Mouse (Mus musculus) hindbrain, embryonic 14.5 days (tissue): ENCODE measurements around the gene Slc25a23. TPM values are rescaled to one million over a fixed set of nuclear protein-coding genes. Genes with fewer than 3 reads are reported as not detected.

Source experiments
- ATAC-seq: fragments of 200-750 bp; cut with Nextera tagmentation; 2 replicates; pipeline ENCODE4 v1.8.0; 2017; ENCODE audit warnings: moderate number of reproducible peaks, mild to moderate bottlenecking, moderate TSS enrichment, moderate library complexity; ENCODE audit not compliant: low FRiP score
- DNase-seq: peaks from one replicate; pipeline ENCODE4 v3.0.0-alpha.2; 2015; ENCODE audit warnings: low spot score
- H3K27ac ChIP-seq: fragments of 300-500 bp; sonication (generic); 2 replicates; pipeline ENCODE4 v1.5.1; 2014; ENCODE audit warnings: mild to moderate bottlenecking, moderate library complexity
- H3K27me3 ChIP-seq: fragments of 300-500 bp; sonication (generic); 2 replicates; pipeline ENCODE4 v1.6.1; 2014; ENCODE audit warnings: mild to moderate bottlenecking, low read length, mixed read lengths; ENCODE audit not compliant: control insufficient read depth, insufficient read depth
- H3K36me3 ChIP-seq: fragments of 300-500 bp; sonication (generic); replicated peaks from 2 replicates; pipeline ENCODE4 v1.6.1; 2014; ENCODE audit not compliant: control insufficient read depth, insufficient read depth
- H3K4me1 ChIP-seq: fragments of 300-500 bp; sonication (generic); replicated peaks from 2 replicates; pipeline ENCODE4 v1.6.1; 2014; ENCODE audit warnings: antibody characterized with exemption, low read length, mixed read lengths; ENCODE audit not compliant: control insufficient read depth, insufficient read depth
- H3K4me2 ChIP-seq: fragments of 300-500 bp; sonication (generic); replicated peaks from 2 replicates; pipeline ENCODE4 v1.6.1; 2014; ENCODE audit warnings: mild to moderate bottlenecking, moderate library complexity
- H3K4me3 ChIP-seq: fragments of 300-500 bp; sonication (generic); replicated peaks from 2 replicates; pipeline ENCODE4 v1.5.1; 2014; ENCODE audit warnings: mild to moderate bottlenecking, low read length
- H3K9ac ChIP-seq: fragments of 300-500 bp; sonication (generic); 2 replicates; pipeline ENCODE4 v1.6.1; 2014
- H3K9me3 ChIP-seq: fragments of 300-500 bp; sonication (generic); 2 replicates; pipeline ENCODE4 v1.6.1; 2016; ENCODE audit warnings: low read length; ENCODE audit not compliant: control insufficient read depth
- WGBS: fragments of 180-500 bp; shearing (Covaris S2); extraction: QIAGEN DNeasy Blood & Tissue Kit; methylation state at CpG from one replicate; pipeline ENCODE4 v1.1.7; 2014; 5-methylcytosine and 5-hydroxymethylcytosine counted together
- polyA plus RNA-seq: library from polyadenylated mRNA; unstranded; fragments of >200 nt; fragmentation: Nextera tagmentation; extraction: Ambion mirVana; gene quantifications from 2 replicates; pipeline ENCODE4 v1.2.1, GENCODE M21; 2014

Slc25a23 gene
- 40.6 and 46.8 TPM in 2 replicates for polyA plus RNA-seq

GRCm38 (mm10) chr17:57059486-57059977 is at the start of gene Slc25a23:
TSS of gene Slc25a23 (minus strand) at chr17:57059863.
- peak; percentile 78 for ATAC-seq
- WGBS = under 1% methylated on average over 36 of the region's 45 CpGs
- Histone ChIP-seq H3K27ac (peak within 1 kb of the TSS; percentile 83), H3K4me3 (peak within 1 kb of the TSS; percentile 87), H3K9me3 (no peaks in the 10 kb centered on the region), H3K4me2 (peak within 1 kb of the TSS; percentile 74), H3K9ac (peak within 1 kb of the TSS; percentile 80), H3K4me1 (peaks cover 18% of the 10 kb centered on the region), H3K27me3 (peaks cover 32% of the 10 kb centered on the region), H3K36me3 (peaks cover 21% of the 10 kb centered on the region)
- peak; percentile 81 for DNase-seq

- Histone ChIP-seq H3K4me2 (no peak overlapping the region), H3K27me3 (no peaks in the 10 kb centered on the region), H3K4me1 (peaks cover 17% of the 10 kb centered on the region), H3K36me3 (no peaks in the 10 kb centered on the region), H3K4me3 (no peak overlapping the region), H3K27ac (no peak overlapping the region), H3K9ac (no peak overlapping the region), H3K9me3 (no peaks in the 10 kb centered on the region)
- ATAC-seq (no peak), DNase-seq (no peak)
- WGBS = 54% methylated on average over 5 of the region's 5 CpGs
Measured at GRCm38 (mm10) chr17:57108666-57109171, 49.1 kb upstream of the Slc25a23 start.

- H3K4me3 ChIP-seq = no peak overlapping the region
- no peak for ATAC-seq
Measured at GRCm38 (mm10) chr17:57108040-57108665, 48.5 kb upstream of the Slc25a23 start.

GRCm38 (mm10) chr17:57107064-57107463 is 47.4 kb upstream of the Slc25a23 start:
- no peak for ATAC-seq
- 92% methylated on average over 5 of the region's 5 CpGs for WGBS
- H3K4me2 ChIP-seq = no peak overlapping the region

More at GRCm38 (mm10) chr17:57108040-57108665, 48.5 kb upstream of the Slc25a23 start:
- Histone ChIP-seq H3K9ac (no peak overlapping the region), H3K36me3 (no peaks in the 10 kb centered on the region), H3K27ac (no peak overlapping the region), H3K4me1 (peaks cover 17% of the 10 kb centered on the region), H3K27me3 (no peaks in the 10 kb centered on the region), H3K9me3 (no peaks in the 10 kb centered on the region), H3K4me2 (no peak overlapping the region)
- WGBS = 83% methylated on average over 7 of the region's 7 CpGs
- no peak for DNase-seq

GRCm38 (mm10) chr17:57106035-57106368 is 46.3 kb upstream of the Slc25a23 start:
- Histone ChIP-seq H3K9ac (peak overlapping the region; percentile 79), H3K27me3 (no peaks in the 10 kb centered on the region), H3K9me3 (no peaks in the 10 kb centered on the region), H3K4me3 (peak overlapping the region; percentile 52), H3K4me2 (peak overlapping the region; percentile 67), H3K36me3 (no peaks in the 10 kb centered on the region), H3K4me1 (peaks cover 17% of the 10 kb centered on the region), H3K27ac (no peak overlapping the region)
- WGBS = 7% methylated on average over 9 of the region's 9 CpGs
- ATAC-seq (no peak), DNase-seq (no peak)

More at GRCm38 (mm10) chr17:57107064-57107463, 47.4 kb upstream of the Slc25a23 start:
- Histone ChIP-seq H3K4me3 (no peak overlapping the region), H3K9ac (no peak overlapping the region), H3K27me3 (no peaks in the 10 kb centered on the region), H3K27ac (no peak overlapping the region), H3K4me1 (peaks cover 17% of the 10 kb centered on the region), H3K9me3 (no peaks in the 10 kb centered on the region), H3K36me3 (no peaks in the 10 kb centered on the region)
- no peak for DNase-seq

- ATAC-seq = peak; percentile 74
- no peak within 1 kb of the TSS for H3K27ac ChIP-seq
- under 1% methylated on average over 53 of the region's 61 CpGs for WGBS
Measured at GRCm38 (mm10) chr17:57105181-57106034, 45.7 kb upstream of the Slc25a23 start, which contains the start of gene Tnfsf9. TSS of gene Tnfsf9 (plus strand) at chr17:57105325.

GRCm38 (mm10) chr17:57104496-57104895 is 44.8 kb upstream of the Slc25a23 start:
- WGBS = 39% methylated on average over 4 of the region's 4 CpGs
- H3K27me3 ChIP-seq = no peaks in the 10 kb centered on the region
- no peaks in the 10 kb centered on the region for H3K9me3 ChIP-seq
- no peak overlapping the region for H3K27ac ChIP-seq
- DNase-seq (no peak), ATAC-seq (no peak)
- peak overlapping the region; percentile 67 for H3K4me2 ChIP-seq
- H3K4me1 ChIP-seq = peaks cover 17% of the 10 kb centered on the region
- peak overlapping the region; percentile 52 for H3K4me3 ChIP-seq
- H3K9ac ChIP-seq = peak overlapping the region; percentile 79; the same call in 1 of the 2 replicates
- no peaks in the 10 kb centered on the region for H3K36me3 ChIP-seq

More at GRCm38 (mm10) chr17:57105181-57106034, 45.7 kb upstream of the Slc25a23 start, which contains the start of gene Tnfsf9:
- H3K9ac ChIP-seq = peak within 1 kb of the TSS; percentile 79
- no peaks in the 10 kb centered on the region for H3K27me3 ChIP-seq
- peak within 1 kb of the TSS; percentile 67 for H3K4me2 ChIP-seq
- H3K9me3 ChIP-seq = no peaks in the 10 kb centered on the region
- peak within 1 kb of the TSS; percentile 52 for H3K4me3 ChIP-seq
- peaks cover 17% of the 10 kb centered on the region for H3K4me1 ChIP-seq
- H3K36me3 ChIP-seq = no peaks in the 10 kb centered on the region
- DNase-seq = peak; percentile 58

- Histone ChIP-seq H3K27ac (no peak overlapping the region), H3K4me1 (peaks cover 13% of the 10 kb centered on the region), H3K4me2 (no peak overlapping the region), H3K9ac (no peak overlapping the region), H3K9me3 (no peaks in the 10 kb centered on the region), H3K27me3 (no peaks in the 10 kb centered on the region), H3K36me3 (no peaks in the 10 kb centered on the region), H3K4me3 (no peak overlapping the region)
- 85% methylated on average over 2 of the region's 2 CpGs for WGBS
- ATAC-seq (no peak), DNase-seq (no peak)
Measured at GRCm38 (mm10) chr17:57102276-57102675, 42.6 kb upstream of the Slc25a23 start.
